Mouse (Mus musculus): ENCODE measurements at regions not wholly inside any gene's neighbourhood (a gene's known extent, or its start where the extent isn't known, plus 50 kb on each side); places are given as distances from the start of the nearest gene placed in this dataset.

DNA sequence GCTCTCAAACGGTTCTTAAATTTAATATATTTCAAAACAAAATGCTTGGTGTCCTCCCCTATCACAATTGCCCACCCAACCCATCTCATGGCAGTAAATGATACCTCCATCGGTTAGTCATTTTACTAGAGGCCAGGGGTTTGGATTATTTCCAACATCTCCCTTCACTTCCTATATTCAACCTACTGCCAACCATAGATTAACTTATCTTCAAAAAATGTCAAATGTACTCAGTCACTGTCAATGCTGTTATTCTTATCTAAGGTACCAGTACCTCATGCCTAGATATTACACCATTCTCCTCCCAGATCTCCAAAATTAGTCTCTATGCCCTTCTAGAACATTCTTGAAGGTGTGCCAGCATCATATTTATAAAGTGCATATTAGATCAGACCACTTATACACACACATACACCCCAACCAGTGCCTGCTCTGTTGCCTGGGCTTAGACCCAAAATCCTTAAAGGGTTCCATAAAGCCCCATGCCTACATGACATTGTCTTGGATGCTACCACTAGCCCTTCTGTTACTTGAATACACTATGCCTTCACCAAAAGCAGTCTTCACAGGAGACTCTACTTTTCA lies 183.4 kb upstream of the Cadm1 start:
- in situ Hi-C loops (cut with MseI, MboI), result no loop called here

DNA sequence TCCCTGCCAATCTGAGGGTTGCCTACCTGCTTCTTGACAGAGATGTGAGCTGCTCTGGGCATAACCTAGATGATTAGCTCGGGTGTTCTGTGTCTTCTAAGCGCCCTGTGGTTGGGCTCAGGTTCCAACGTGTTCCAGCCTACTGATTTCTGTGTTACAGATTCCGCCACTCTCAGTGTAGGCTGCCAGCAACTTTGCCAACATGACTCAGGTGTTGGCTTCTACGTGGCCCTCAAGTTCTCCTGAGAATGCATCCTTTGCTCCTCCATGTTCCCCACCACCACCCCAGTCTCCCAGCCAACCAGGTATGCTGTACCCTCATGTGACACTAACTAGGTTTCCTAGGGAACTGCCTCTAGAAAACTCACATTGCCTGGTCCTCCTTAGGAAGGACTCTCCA lies 179.7 kb upstream of the Cadm1 start:
- in situ Hi-C loops (cut with MseI, MboI), result no loop called here

DNA sequence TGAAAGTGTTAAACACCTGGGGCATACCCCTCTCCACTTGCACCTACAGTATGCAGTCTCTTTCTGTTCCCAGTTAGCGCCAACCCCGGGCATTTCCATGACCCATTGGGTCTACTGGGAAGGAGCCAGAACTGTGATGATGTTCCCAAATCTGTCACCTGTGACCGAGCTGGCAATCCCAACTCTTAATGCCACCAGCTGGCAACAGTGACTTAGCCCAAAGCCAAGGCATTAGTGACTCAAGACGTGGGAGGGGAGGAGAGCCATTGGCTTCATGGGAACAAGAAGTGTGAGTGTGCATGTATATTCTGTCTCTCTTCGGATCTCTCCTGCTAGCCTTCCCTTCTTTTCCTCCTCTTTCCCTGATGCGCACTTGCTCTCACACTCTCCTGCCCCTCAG lies 178.9 kb upstream of the Cadm1 start:
- in situ Hi-C loops (cut with MseI, MboI), result no loop called here

DNA sequence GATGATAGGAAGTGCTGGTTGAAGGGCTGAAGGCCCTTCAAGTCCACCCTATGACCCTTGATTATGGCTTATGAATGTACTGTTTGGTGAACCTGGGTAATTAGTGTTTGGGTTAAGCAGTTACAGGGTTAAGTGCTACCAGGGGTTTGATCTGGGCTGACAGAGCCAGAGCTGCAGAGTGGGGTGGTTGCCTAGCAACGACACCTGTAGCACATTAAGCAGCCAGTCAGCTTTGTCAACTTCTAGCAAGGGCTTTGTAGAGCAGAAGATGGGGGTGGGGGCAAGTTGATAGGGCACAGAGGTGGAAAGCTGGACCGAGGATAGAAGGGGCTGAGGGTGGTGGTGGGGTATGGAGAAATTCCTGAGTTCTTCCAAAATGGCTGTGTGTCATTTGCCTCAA lies 177.0 kb upstream of the Cadm1 start:
- in situ Hi-C loops (cut with MseI, MboI), result no loop called here

DNA sequence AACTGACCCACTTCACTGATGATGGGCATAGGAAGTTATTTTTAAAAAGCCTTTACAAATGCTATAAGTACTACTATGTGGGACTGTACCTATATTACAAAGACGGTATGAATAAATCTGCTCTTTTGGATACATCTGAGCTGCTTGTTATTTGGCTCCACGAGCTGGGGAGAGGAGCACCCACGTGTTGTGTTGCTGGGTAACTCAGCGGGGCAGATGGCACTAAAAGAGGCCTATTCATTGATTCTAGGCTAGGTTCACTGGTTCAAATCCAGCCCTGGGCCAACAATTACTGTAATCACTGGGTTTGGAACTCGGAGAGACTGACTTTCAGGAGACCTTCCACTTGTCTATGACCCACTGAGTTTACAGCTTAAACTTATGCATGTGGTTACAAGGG lies 176.0 kb upstream of the Cadm1 start:
- in situ Hi-C loops (cut with MseI, MboI), result no loop called here

DNA sequence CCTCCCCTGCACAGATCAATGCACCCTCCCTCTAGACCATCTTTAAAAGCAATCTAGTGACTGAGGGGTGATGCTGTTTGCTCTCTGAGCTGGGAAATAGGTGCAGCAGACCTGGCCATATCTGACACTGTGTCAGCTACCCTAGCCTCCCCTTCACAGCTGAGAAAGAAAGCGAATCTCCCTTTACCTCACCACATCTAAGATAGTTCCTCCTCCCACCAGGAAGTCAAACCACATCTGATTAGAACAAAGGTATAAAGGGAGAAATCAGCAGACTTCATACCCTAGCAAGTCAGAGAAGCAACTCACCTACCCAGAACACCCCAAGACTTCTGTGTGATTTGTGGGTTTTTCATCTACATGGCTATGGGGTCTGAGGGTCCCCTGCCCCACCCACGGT lies 175.6 kb upstream of the Cadm1 start:
- in situ Hi-C loops (cut with MseI, MboI), result no loop called here

DNA sequence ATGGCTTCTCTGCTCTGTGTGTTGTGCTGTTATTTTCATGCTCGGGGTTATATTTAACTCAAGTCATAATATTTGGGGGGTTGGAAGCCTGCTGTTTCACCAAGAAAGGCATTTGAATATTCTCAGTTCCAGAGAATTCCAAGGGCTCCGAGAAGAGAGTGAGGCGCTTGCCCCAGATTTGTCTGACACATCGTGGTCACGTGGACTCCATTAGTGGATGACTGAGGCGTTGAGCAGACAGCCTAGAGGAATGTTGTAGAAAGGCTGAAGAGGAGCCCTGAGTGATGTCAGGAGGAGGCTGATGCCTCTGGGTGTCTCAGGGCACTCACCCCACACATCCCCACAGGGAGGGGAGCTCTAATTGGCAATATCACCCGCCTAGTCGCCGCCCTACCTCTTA lies 175.1 kb upstream of the Cadm1 start:
- in situ Hi-C loops (cut with MseI, MboI), result no loop called here

DNA sequence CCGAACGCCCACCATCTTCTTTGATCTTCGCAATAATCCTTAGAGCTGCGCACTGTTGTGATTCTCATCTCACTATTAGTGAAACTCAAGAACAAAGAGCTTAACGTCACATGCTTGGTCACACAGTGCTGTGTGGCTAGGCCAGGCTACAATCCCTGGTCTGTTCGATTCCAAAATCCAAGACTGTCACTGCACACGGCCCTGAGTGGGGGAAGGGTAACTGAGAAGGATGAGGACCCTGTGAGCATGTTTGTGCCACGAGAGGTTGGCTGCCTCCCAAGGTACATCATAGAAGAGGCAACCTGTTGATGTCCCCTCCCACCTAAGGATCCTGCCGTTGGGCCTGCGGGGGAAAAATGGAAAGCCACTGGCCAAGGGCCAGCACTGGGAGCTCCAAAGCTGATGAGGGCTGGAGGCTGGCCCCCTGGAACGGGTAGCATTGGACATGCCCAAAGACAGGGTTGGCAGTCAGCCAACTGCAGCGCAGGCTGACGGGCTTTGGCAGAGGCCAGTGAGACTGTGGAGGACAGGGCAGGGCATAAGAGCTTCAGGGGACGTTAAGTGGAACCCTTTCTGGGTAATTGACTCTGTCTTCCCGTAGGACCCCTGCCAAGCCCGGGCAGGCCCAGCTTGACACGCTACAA lies 172.1 kb upstream of the Cadm1 start:
- in situ Hi-C loops (cut with MseI, MboI), result no loop called here

DNA sequence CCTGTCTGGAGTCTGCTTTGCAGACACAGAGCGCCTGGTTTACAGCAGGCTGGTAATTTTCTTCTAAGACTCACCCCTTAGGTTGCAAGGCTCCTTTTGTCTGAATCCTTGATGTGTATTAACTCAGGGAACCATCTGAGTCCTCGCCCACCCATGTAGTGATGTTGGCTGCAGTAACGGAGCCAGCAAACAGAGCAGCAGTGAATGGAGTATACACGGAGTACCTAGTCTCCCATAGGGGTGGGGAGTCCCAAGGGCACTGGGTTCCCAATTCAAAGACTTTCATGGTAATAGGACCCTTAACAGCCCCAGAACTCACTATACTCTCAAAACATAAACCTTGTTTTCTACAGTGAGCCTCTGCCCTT lies 171.6 kb upstream of the Cadm1 start:
- in situ Hi-C loops (cut with MseI, MboI), result no loop called here

DNA sequence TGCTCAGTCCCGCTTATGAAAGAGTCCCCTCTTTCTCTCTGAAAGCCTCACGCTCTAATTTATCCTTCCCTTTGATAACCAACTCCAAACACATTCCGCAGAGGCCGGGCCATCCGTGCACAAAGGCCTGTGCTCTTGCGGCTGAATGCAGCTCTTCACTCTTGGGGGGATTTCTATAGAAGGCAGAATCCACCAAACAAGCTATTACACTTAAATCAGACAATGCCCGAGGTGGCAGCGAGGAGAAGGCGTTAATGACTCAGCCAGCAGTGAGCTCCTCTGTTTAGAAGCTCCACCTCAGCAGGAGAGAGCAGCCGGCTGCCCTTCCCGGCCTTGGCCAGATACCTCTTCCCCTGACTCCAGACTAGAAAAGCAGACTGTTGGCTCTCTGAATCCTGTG lies 166.9 kb upstream of the Cadm1 start:
- in situ Hi-C loops (cut with MseI, MboI), result no loop called here

DNA sequence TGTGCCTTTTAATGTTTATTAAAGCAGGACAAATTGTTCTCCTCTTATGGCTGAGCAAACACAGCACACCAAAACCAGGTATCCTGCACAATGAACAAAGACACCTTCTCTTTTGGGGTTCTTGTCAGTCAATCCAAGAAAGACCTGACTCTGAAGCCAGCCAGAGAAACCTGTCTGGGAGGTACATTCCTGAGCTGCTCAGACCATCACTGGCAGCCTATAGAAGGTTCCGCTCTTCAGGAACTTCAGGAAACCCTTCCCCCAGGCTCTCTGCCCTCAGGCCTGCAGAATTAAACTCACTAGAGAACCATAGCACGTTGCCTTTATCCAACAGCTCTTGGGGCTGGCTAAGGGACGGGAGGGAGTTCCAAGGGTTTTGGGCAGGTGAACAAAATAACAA lies 165.2 kb upstream of the Cadm1 start:
- in situ Hi-C loops (cut with MseI, MboI), result no loop called here

DNA sequence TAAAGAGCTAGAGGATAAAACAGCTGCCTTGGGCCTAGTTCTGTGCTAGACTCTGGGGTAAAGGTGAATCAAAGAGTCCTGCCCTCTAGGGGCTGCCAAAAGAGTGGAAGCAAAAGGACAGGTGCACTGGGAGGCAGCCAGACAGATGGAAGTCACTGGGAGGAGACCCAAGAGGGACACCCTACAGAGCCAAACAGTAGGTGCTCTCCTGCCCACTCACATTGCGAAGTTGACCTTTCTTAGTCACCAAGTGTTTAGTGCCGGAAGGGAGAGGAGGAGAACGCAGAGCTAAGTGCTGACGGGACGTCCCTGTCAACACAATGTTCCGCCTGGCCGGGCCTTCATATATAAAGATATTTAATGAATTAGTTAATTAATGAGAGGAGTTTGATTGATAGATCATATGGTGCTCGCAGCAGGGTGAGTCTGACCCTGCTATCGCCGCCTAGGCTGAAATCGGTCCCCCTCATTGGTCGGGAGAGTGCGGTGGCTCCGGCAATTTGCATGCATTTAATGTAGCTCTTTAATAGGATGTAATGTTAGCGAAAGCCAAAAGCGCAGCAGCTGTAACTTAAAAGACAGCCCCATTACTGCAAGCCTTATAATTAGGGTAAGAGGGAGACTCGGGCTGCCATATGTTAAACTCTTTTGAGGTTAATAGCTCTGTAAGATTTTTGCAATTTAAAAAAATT lies 162.6 kb upstream of the Cadm1 start:
- in situ Hi-C loops (cut with MseI, MboI), result no loop called here

DNA sequence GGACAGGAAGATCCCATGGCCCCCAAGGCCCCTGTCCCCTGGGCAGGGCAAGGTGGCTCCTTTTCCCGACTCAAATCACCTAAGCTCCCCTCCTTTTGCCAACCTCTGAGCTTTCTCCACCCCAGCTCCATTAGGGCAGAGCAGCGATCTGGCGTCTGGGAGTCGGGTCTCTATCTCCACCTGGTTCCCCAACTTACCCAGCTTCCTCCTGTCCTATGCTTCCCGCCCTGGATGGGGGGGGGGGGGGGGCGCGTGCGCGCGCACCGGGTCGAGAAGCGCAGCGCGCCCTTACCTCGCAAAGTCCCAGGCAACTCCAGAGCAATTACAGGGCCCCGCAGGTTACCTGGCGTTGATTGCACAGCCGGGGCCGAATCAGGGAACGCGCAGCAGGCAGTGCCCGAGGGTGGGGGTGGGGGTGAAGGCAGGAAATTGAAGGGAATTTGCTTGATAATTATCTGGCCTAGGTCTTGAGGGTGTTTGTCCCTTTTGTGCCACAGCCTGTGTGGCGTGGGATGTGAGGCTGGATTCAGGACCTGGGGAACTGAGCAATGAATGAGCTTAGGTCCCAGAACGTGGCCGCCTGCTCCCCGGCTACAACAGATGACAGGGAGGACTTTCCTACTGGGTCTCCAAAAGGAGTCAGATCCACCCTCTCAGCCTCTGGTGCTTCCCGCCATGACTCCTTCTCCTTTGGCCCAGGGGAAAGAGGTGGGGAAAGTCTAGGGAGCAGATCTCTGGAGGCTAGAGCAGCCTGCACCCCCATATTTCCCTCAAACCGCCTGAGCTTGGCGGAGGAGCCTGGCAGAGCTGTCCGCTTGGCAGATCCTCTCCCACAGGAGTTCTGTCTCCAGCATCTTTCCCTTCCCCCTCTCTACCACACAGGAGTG lies 161.7 kb upstream of the Cadm1 start:
- in situ Hi-C loops (cut with MseI, MboI), result no loop called here

DNA sequence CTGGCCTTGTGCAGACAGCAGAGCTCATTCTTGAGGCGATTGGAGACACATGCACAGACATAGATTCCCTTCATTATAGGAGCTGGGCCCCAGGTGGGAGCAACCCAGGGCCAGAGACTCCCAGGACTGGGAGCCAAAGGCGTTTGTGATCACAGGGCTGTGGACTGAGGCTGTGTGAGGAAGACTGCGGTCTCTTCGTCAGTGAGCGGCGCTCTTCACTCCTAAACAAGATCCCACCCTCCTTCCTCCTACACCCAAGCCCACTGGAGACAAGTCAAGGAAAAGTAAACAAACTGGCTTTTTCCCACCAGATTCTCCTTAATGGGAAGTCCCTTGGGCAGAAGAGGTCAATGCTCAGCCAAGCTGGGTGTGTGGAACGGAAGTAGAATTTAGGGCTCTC lies 157.7 kb upstream of the Cadm1 start:
- in situ Hi-C loops (cut with MseI, MboI), result no loop called here

DNA sequence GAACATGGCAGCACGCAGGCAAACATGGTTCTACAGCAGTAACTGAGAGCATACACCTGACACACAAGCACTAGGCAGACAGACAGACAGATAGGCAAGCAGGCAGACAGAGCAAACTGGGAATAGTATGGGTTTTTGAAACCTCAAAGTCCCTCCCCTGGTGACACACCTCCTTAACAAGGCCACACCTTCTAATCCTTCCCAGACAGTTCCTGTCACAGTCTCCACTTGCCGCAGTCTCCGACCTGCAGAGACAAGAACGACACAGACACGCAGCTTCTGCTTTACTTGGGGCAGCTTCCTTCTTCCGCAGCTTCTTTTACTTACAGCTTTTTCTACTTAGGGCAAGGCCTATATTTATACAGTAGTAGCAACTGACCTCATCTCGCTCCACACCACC lies 155.9 kb upstream of the Cadm1 start:
- in situ Hi-C loops (cut with MseI, MboI), result no loop called here

DNA sequence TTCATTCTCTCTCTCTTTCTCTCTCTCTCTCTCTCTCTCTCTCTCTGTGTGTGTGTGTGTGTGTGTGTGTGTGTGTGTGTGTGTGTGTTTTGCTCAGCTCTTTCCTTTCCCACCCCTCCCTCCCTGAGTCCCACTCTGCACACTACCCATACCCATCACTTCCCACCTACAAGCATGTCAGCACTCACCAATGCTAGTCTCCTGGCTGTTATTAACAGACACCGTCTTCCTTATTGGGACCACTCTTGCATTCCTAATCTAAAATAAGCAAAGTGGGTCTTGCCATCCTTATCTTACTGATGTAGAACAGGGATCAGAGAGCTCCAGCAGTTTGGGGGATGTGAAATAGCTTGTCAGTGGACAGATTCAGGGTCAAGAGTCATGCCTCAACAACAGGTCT lies 153.3 kb upstream of the Cadm1 start:
- in situ Hi-C loops (cut with MseI, MboI), result no loop called here

DNA sequence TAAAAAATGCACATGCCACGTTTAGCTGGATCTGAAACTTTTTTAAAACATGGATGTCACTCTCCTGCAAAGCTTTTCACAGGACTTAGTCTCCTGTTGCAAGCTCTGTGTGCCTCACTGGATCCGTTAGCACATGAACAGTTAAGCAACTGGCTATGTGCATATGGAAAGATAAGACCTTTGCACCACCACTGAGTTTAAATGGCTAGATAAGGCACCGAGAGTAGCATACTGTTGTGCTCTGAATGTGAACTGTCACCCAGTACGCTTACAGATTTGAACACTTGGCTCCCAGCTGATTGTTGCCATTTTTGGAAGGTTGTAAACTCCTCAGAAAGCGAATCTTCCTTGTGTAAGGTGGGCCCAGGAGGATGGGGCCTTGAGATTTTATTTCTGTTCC lies 151.4 kb upstream of the Cadm1 start:
- in situ Hi-C loops (cut with MseI, MboI), result no loop called here

DNA sequence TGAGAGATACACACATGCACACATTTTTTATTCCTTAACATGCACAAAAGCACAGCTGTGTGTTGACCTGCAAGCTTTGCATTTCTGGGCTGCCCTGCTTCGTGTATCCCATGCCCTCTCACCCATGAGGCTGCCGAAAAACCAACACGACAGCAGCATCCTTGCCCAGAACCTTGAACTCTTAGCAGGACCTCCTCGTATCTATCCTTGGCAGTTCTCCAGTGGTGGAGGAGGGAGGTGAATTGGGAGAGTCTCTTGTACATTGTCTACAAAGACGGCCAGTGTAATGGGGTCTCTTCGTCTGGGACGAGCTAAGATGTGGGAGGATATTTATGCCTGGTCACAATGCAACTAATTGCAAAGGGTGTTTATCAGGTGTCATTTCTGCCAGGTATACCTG lies 149.6 kb upstream of the Cadm1 start:
- in situ Hi-C loops (cut with MseI, MboI), result no loop called here

DNA sequence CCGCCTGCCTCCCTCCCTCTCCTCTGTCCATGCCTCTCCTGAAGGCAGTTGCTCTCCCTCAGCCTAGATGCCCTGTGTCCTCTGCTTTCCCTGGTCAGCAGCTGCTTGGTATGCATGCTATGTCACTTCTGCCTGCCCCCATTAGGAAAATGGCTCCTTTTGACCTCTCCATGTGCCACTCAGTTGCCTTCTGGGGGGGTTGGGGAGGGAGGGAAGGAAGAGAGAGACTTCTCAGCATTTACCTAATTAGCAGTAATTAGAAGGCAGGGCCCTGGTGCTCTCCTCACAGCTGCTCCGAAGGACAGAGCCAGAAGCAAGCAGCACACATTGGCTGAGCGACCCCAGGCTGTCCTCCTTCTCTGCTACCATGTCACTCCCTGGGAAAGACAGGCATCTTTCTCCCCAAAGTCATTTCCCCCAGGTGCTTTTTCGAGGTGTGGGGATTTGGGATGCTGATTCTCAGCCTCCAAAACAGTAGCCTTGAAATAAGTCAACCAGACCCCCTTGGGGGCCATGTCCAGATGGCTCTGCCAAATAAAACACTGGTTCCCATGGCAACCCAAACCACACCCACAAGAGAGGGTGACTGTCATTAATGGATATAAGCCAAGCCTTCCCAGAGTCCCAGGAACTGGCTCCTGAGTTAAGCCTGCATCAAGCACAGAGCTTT lies 145.7 kb upstream of the Cadm1 start:
- in situ Hi-C loops (cut with MseI, MboI), result no loop called here

DNA sequence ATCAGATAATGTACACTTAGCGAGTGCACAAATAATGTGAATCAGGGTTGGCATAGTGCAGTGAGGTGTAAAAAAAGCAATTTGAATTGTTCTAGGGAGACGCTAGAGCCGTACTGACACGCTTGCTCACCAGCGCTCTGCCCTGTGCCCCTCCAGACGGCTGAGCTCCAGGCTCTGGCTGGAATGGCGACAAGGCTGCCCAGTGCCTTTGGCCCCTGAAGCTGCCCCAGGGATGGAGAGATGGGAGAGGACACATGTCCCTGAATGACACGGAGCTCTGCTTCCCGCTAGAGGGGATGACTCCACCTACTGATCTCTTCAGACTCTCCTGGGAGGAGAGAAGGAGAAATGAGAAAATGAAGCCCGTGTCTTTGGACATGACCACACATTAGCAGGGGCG lies 143.3 kb upstream of the Cadm1 start:
- in situ Hi-C loops (cut with MseI, MboI), result no loop called here

DNA sequence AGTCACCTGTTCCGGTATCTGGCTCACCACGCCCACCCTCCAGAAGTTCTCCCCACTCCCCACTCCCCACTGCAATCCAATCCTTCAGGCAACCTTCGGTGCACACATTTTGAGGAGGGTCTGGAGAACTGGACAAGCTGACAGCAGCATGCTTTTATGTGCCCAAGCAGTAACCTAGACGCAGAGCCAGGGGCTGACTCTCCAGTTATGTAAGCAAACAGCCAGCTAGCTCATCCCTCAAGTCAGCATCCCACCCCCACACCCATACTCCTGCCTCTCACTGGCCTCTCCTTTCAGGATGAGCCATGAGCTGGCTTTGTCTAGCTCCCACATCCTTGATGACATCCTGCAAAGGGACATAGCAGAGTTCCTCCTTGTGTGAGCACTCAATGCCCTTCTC lies 142.8 kb upstream of the Cadm1 start:
- in situ Hi-C loops (cut with MseI, MboI), result no loop called here

DNA sequence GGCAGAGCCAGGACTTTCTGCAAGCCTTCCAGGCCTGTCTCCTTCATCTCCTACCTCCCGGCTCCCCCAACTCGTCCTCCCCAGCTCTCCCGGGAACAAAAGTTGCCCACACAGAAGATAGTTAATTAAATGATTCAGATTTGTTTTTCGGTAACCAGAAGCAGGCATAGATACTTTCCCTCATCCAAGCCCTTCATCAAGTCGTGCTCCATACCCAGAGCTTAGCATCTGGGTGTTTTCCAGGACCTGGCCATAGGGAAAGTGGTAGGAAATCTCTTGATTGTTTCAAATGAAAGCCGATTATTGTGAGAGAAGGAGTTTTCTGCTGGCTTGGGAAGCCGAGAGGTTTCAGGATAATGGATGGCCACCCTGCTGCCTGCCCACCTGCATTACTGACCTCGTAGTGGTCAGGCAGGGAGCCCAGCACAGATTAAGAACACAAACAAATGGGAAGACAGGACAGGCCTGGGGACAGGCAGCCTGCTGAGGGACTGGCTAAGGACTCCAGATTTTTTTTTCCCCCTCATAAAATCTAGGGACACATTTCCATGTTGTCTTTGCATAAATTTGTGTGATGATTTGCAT lies 142.2 kb upstream of the Cadm1 start:
- in situ Hi-C loops (cut with MseI, MboI), result no loop called here

Measured in mouse trophoblast stem cell (cell line).